Mouse (Mus musculus) T-helper 1 cell (primary cell): ENCODE data around the gene Cdh4.

Source experiments
- in situ Hi-C: fragments of 300-600 bp; cut with MboI, MseI; formaldehyde crosslinking; loops from one replicate; pipeline ENCODE4 v1.15.1; 2025; ENCODE audit warnings: high pct_unique_total_duplicates

Cdh4 gene

DNA sequence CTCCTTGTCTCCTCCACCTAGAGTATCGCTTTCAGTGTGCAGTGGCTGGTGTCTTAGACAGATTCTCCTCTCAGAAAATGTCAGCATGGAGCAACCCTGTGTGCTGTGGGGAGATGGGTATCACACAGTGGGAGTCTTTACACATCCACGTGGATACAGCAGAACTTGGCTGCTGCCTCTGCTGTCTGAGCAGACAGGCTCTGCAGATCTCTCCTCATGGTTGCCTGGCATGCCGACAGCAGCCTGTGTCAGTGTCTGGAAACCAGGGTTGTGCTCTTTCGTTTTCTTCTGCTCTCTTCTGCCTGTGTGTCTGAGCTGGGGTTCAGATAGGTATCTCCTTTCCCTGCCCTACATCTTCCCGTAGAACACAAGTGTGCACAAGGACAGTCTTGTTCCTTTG, 237.6 kb downstream of the Cdh4 start:
- in situ Hi-C loops: no loop called here

DNA sequence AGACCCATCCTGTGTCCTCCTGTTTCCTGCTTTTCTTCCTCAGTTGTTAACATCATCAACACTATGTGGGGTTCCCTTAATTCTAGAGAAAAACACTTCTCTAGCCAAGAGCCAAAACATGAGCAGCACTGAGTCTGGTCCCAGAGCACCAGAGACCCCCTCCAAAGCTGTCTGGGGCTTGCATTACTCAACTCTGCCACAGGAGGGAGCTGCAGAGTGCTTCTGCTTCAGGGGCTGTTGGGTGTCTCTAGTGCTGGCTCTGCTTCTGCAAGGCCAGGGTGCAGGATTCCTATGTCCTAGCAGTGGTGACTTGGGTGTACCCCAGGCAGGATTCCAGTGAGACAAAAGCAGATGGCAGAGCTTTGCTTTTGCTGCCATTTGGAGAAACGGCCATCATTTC, 239.2 kb downstream of the Cdh4 start:
- in situ Hi-C loops: no loop called here

DNA sequence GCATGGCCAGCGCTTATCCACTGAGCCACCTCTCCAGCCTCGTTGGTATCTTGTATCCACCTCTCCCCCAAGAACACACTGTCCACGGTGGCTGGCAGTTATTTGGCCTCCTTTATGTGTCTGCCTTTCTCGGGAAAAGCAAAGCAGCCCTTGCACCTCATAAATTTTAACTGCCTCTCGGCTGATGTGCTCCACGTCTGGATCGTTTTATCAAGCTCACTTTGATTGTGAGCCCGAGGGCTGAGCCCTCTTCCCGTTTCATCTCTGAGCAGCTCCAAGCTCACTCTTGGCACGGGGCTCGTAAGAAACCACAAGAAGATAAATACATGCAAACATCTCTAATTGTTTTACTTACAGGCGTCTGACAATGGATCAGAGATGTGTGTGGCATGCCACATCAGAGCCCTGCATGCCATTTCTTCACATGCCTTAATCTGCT, 245.0 kb downstream of the Cdh4 start:
- in situ Hi-C loops: no loop called here

DNA sequence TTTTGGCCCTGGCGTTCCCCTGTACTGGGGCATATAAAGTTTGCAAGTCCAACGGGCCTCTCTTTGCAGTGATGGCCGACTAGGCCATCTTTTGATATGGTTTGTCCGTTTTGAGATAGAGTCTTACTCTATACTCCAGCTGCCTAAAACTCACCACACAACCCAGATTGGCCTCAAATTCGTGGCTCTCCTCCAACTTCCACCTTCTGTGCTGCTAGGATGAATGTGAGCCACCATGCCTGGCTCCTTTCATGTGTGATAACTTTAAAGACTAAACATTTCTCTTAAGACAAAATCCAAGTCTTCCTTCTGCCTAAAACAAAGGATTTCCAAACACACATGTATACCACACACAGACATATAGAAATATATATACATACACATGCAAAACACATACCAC, 246.7 kb downstream of the Cdh4 start:
- in situ Hi-C loops: no loop called here

DNA sequence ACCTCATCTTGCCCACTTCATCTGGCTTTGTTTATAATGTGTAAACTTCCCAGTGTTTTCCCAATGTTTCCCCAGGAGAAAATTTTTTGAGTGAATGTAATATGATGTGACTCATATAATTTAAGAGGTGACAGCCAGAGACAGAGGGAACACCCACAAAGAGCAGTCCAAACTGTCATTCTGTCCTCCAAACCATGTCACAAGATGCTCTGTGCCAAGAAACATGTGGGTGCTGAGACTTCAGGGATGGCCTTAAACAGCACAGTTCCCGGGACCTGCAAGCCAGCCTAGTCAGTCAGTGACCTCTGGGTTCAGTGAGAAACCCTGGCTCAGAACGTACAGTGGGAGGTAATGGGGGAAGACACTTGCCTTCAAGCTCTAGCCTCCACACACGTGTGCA, 247.5 kb downstream of the Cdh4 start:
- in situ Hi-C loops: no loop called here

DNA sequence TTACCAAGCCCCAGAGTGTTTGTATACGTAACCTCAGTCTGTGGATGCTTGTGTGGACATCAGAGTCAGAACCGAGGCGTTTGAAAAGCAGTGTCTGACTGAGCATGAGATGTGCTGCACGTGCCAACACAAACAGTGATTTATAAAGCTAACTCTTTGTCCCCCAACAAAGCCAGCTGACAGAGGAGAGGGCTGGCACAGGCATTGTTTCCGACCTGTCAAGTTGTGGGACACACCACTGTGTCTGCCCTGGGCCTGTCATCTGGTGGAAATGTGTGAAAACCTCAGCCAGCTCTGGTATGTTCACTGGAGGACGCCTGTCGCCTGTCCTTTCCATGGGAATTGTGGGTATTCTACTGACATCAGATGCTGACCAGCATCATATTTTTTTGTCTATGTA, 248.3 kb downstream of the Cdh4 start:
- in situ Hi-C loops: no loop called here

DNA sequence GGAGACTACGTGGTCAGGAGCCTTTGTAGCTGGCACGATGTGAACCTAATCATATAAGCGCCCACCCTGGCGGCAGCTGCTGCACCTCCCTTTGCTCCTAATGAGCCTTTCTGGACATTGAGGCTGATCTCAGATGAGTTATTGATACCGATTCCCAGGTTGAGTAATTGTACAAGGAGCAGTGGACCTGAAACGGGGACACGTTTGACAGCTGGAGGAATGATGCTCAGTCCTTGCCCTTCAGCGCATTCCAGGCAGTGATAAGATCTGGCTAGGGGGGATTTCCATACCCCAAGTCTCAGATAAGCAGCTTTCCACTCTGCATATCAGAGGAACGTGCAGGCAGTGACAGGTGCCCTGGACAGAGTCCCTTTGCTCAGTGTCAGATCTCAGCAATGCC, 252.7 kb downstream of the Cdh4 start:
- in situ Hi-C loops: no loop called here

DNA sequence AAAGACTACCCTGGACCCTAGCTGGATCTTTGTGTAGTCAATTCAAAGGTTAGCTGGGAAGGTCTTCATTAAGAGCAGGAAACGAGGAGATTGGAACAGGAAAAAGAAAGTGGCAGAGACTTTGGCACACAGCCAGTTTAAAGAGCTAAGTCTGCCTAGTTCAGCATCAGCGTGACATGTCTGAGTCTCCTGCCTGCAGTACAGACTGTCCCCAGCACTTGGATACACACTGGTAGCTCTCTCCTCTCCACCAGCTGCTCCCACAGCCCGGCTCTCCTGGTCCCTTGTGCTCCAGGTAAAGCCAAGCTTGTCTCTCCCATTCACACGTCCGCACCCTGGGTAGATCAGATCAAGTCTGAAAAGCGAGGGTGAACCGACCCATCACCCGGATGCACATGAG, 255.4 kb downstream of the Cdh4 start:
- in situ Hi-C loops: no loop called here

DNA sequence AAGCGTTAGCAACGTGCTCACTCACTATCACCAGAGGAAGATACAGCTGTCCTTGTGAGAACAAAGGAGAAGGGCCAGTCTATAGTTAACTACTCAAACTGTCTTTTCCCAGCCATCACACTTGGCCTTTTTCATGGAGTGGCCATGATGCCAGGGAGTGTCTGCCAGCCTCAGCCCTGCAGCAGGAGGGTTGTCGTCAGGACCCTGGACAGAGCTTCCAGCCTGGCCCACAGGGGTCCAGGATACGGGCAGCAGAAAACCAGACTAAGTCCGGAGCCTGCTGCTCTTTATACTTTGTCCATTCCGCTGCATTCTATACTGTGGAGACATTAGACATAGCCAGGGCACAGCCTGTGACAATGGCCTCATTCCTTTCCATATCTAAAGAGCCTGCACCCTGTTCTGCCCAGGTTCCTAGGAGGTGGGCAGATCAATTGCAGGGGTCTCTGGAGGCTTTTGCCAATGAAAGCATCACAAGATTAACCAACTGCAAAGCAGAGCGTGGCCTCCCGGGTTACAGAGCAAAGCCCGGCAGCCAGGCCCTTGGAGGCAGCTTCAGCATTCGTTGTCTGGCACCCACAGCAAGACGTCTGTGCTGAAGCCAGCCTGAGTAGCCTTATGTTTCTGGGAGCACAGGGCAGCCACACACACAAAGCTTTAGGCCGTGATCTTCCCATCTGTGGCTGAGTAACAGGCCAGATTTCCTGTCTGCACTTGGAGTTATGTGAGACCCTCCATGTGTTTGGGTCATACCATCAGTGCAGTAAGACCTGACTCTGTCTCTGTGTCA, 256.2 kb downstream of the Cdh4 start:
- in situ Hi-C loops: no loop called here

DNA sequence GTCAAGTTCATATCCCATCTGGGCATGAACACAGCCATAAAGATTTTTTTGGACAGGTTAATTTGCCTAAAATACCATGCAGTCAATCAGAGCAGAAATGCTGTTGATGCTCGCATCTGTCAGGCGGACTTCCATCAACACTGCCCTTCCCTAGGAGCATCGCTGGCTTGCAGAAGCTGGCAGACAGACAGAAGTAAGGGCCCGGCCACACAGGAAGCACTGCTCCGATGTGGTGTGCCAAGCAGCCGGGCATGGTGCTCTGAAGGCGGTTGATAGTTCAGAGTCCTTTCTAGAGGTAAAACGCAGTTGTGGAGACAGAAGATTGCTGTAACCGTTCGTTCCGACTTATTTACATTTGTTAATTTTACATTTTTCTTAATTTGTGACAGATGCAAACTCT, 262.8 kb downstream of the Cdh4 start:
- in situ Hi-C loops: no loop called here

DNA sequence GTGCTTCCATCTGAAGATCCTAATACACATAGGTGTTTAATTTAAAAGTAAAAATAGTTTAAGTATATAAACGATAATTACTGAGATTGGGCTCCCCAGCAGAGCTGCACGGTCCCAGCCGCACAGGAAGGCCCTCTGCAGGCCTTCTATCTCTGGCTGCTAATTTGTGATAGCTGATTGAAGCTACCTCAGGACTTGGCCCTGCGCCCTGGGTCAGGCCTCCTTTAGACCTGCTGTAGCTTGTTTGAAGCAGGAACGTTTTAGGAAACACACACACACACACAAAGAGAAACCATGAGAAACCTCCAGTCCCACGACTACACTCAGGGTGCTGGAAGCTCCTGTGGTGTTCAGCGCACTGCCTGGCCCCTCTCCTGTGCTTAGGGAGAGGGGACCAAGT, 263.2 kb downstream of the Cdh4 start:
- in situ Hi-C loops: no loop called here

DNA sequence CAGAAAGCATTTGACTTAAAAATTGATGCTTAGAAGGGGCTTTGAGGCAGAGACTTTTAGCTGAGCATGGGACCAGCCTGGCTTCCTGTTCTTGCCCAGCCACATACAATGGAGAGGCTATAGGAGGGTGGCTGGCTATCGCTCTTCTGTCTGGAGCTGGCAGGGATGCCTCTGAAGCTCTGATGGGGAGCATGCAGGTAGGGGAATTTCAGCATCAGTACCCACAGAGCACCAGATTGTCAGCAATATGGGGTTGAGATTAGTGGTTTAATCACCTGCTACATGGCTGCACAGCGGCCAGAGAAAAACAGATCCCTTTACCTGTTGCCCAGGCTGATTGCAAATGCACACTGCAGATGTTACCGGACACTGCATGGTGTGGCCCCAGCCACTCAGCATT, 264.4 kb downstream of the Cdh4 start:
- in situ Hi-C loops: no loop called here

DNA sequence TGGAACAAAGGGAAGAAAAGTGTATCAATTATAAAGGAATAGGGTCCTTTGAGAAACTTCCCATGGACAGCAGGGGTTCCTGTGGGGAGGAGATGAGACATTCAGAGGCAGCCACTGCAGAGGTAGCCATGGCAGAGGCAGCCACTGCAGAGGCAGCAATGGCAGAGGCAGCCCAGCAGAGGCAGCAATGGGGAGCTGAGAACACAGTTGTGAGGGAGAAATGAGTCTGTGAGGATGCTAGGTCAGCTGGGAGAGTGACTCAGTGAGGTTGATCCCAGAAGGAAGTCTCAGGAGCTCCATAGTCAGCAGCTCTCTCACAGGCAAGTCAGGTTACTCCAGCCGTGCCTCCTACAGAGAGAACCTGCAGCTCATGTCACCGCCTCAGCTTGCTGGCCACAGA, 266.9 kb downstream of the Cdh4 start:
- in situ Hi-C loops: no loop called here

DNA sequence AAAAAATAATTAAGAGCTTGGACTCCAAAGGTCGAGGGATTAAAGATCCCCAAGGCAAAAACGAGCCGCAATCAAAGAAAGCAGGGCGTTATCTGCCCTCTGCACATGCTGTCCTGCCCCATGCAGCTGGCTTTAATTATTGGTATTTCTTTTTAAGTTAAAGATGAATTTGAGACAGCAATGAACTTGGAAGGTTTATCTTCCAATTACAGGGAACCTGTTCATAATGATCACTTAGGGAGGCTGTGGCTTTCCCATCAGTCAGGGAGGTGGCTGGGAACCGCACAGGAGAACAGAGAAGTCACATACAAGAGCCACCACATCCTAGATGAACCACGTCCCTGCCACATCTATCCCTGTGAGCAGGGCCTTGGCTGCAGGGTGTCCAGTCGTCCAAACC, 270.5 kb downstream of the Cdh4 start:
- in situ Hi-C loops: no loop called here

DNA sequence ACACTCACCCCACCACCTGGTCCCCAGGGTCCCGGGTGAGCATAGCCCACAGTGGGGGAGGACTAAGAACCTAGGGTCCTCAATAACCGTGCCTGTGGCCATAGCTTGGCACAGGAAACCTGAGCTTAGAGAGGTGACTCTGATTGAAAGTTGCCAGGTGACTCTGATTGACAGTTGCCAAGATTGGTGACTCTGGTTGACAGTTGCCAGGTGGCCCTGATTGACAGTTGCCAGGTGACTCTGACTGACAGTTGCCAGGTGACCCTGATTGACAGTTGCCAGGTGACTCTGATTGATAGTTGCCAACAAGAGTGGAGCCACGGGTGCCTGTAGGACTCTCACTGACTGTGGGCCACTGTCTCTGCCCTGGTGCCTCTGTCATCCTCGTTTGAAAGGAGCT, 271.1 kb downstream of the Cdh4 start:
- in situ Hi-C loops: no loop called here

DNA sequence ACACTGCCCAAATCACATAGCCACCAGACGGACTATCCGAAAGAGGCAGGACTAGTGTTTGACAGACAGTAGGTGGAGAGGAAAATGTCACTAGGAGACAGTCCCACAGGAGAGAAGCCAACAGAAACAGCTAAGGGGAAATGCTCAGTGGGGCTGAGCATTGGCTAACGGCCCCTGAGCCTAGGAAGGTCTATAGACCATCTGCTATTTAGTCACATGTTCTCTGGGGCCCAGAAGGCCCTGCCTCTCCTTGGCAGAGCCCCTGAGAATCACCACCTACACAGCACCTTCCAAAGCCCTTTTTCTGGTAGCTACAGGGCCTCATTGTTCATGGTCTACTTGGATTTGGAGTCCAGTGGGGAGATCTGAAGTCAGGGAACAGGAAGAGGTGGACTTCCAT, 271.9 kb downstream of the Cdh4 start:
- in situ Hi-C loops: no loop called here

DNA sequence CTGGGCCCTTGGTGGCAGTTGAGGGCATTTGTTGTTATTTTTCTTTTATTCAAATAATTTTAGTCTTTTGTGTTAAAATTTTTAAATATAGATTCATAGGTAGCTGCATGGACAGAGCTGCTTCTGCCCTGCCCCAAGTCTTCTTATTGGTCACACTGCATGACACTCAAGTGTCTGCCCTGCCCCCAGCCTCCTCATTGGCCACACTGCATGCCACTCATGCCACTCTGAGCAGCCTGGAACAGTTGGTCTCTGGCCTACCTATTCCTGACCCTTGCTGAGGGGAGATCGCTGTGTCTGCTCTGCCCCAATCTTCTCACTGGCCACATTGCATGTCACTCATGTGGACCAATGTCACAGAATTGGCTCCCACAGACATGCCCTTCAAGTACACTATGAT, 273.1 kb downstream of the Cdh4 start:
- in situ Hi-C loops: no loop called here

DNA sequence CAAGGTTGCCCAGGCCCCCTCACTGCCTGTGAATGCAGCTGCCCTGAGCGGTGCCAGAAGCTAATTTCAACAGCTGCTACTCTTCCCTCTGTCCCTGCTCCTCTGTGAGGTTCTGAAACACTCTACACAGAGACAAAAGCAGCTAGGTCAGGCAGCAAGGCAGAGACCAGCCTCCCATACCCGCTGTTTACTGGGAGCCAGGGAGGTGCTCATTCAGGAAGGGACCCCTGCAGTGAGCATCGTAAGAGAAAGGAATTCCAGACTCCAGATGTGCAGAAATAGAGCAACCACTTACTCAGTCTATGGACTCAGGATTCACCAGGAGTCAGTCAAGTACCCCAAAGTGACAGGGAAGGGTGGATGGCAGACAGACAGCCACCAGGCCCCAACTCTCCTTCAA, 278.1 kb downstream of the Cdh4 start:
- in situ Hi-C loops: no loop called here

DNA sequence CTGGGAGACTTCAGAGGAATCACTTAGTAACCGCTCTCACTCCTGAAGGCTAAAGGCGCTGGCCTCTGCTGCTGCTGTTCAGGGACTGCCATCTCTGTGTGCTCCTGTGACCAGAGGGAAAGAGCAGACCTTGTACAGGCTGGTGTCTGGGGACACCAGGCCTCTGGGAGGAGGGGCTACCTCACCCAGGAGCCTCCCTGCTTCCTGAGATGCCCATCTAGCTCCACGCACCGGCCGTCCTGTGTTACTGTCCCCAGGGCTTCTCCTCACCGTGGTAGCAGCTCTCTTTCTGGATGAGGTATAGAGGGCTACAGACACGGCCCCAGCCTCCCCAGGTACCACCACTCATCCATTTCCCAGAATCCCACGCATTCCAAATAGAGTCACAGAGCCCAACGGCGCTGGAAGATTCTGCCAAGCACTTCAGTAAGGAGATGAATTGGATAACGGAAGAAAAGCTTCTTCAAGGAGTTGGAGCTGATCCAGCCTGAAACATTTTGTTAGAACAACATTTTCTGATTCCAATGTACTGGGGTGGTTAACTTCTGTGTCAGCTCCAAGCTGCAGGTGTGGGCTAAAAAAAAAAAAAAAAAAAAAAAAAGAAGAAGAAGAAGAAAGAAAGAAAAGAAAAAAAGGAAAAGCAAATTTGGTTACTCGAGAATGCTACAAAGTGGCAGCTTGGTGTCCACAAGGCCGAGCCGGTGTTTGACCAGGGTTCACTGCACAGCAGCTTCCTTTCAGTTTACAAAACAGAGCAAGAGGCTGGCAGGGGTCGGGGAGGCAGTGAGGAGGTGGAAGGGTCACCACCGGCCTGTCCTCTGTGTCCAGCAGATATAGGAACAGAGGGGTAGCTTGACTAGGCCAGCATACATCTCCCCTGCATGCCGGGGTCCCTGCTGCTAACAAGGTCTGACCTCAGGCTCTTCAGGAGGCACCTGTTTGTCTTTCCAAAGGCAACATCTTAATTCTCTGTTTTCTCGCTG, 279.6 kb downstream of the Cdh4 start:
- in situ Hi-C loops: no loop called here

DNA sequence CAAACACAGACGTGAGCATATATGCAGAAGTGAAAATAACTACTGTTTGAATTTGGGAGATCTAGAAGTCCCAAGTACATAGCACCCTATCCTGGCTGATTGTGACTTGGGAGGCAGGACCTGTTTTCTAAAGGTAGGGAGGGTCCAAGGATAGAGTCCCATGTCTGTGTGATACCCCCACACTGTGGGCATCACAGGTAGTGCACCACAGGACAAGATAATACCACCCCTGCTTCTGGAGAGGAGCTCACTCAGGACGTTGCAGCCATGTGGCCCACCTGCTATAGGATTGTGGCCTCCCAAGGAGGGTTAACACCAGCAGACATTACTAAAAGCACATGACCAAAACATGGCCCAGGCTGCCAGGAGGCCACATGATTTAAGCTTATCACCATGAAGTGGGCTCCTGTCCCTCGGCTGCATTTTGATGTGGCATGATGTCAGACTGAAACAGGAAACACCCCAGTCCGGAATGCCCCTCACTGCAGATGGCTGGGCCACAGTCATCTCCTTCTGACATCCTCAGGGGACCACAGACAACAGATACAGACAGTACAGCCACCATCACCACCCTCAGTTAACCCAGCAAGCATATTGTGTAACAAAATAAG, 280.6 kb downstream of the Cdh4 start:
- in situ Hi-C loops: no loop called here

DNA sequence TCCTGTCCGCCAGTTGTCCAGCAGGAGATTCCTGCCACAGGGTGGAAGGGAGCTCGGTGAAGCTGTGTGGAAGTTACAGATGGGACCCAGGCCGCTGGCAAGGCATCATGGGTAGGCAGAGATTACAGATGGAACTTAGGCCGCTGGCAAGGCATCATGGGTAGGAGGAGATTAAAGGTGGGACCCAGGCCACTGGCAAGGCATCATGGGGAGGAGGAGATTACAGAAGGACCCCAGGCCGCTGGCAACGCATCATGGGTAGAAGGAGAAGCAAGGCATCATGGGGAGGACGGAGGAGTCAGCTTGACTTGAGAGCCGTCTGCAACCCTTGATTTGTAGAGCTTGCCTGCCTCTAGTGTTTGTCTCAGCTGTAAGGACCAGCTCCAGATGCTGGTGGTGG, 281.2 kb downstream of the Cdh4 start:
- in situ Hi-C loops: no loop called here

DNA sequence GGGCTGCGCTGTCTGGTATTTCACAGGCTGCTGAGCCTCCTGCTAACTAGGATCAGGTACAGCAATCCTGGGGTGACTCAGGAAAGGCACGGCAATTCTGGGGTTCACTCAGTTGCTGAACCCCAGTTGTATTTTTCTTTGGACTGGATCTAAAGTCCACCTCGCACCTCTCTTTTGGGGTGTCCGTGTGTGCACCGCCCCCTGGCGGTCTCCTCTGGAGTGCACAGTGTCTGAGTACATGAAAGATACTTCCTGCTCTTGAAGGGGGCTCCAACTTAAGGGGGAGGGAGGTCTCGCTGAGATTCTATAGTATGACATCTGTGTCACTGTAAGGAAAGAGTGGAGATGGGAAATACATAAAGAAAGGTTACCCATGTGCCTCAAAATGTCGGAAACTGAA, 286.8 kb downstream of the Cdh4 start:
- in situ Hi-C loops: no loop called here

DNA sequence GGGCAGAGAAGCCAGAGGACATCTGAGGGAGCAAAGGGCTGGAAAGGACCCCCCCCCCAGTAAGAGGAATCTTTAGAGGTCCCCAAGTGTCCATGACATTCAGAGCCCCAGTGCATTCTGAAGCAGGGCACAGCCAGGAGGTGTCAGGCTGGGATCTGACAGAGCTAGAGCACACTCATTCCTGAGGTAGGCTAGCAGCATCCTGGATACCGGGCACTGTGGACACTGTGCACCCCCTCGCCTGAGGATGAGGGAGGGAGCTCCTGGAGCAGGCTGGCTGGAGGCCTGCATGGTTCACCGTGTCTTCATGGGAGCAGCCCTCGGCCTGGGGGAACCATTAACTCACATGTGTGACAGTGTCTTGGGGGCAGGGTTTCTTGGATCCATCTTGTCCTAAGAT, 287.6 kb downstream of the Cdh4 start:
- in situ Hi-C loops: no loop called here
